ENCODE assay signal across 7 mouse cellular contexts in the genomic region with DNA sequence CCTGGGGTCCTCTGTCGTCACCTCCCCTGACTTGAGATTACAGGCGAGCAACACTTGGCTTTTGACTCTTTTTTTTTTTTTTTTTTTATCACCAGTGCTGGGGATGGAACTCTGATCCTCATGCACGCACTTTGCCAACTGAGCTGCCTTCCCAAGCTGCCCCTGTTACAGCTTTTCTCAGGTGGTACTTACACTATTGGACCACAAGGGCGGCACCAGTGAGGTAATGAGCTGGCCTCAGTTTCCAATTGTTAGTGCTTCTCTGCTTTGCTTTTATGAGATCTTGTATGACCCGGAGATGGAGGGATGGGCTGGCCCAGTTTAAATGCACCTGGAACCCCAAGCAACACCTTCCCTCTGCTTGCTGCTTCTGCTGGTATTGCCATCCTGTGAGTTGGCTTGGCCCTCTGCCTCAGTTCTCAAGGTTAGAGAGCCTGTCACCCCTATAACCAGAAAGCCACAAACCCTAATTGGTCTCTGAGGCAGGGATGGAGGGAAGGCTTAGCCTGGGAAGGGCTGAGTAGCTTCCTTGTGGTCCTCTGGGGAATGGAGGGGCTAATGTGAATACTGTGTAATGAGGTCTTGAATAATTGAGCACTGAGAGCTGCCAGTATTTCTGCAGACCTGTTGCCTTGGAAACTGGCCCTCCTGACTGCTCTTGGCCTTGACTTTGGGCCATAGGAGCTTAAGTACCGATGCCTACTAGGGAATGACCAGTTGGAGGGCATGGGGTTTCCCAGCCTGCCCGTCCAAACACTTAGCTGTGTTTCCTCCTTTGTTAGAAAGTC. TPM values are rescaled to one million over a fixed set of nuclear protein-coding genes. Genes with fewer than 3 reads are reported as not detected.
A peak's percentile ranks its signal among the peaks of the same experiment; 100 is the strongest.
DNase-seq lines count a peak whose midpoint lies in the region; ATAC-seq lines count a peak whose summit lies in the region.

No protein-coding gene starts in this region.

- no peaks in the 10 kb centered on the region for H3K9me3 ChIP-seq in kidney, embryonic 16.5 days (ENCODE audit: low read length)

- peak overlapping the region; percentile 34; the same call in 1 of the 2 replicates for H3K27ac ChIP-seq in kidney, embryonic 16.5 days (ENCODE audit: low read length)

- H3K4me3 ChIP-seq in kidney, embryonic 16.5 days (ENCODE audit: low read length), result no peak overlapping the region

- H3K4me2 ChIP-seq in kidney, embryonic 16.5 days (replicated peaks; ENCODE audit: low read depth, low read length), result no peak overlapping the region

- peaks cover 35% of the 10 kb centered on the region for H3K4me1 ChIP-seq in kidney, embryonic 16.5 days (ENCODE audit: insufficient read depth, low read length)

- H3K27me3 ChIP-seq in kidney, embryonic 16.5 days (ENCODE audit: insufficient read depth, low read length), result peaks cover 4% of the 10 kb centered on the region

- no peaks in the 10 kb centered on the region for H3K36me3 ChIP-seq in kidney, embryonic 16.5 days (ENCODE audit: insufficient read depth, low read length)

- no peak overlapping the region for H3K9ac ChIP-seq in kidney, embryonic 16.5 days (replicated peaks; ENCODE audit: low read length)

- ATAC-seq in kidney, embryonic 16.5 days (ENCODE audit: low FRiP score, low TSS enrichment), result no peak

- intact Hi-C loops in gastrocnemius, postnatal 36 days (cut with DNase I), result no loop called here

- DNase-seq in kidney, postnatal 14 days, result no peak
- DNase-seq in ES-CJ7 (ENCODE audit: low read depth, low spot score), result peak; percentile 69
- DNase-seq in ZHBTc4 (ENCODE audit: low read depth, low spot score), result peak; percentile 68
- peak; percentile 26 for DNase-seq in lung, postnatal 25 days (ENCODE audit: low spot score)
- DNase-seq in urinary bladder, adult 18-20 months (ENCODE audit: low spot score in 2 of 2), result no peak
- DNase-seq in gastrocnemius, postnatal 36 days, result no peak

- WGBS in kidney, embryonic 16.5 days, result 83% methylated on average over 7 of the region's 7 CpGs

RNA-seq across cellular contexts. Expression of a gene that starts 3.1 kb away (rescaled TPM):
- 3.1 and 3.5 TPM in 2 replicates for polyA plus RNA-seq in kidney, embryonic 16.5 days (2015; fragmentation: Nextera tagmentation; extraction: Ambion mirVana)
- 10 to 100 TPM; 45.8 to 49.5 TPM for total RNA-seq in gastrocnemius, postnatal 36 days (2021)

RNA-seq across cellular contexts. Expression of a gene that starts 42.9 kb away (rescaled TPM):
- polyA plus RNA-seq in kidney, embryonic 16.5 days (2015; fragmentation: Nextera tagmentation; extraction: Ambion mirVana), result 136 and 143 TPM in 2 replicates
- total RNA-seq in gastrocnemius, postnatal 36 days (2021), result 100 to 1,000 TPM; 169 to 174 TPM

Comparison
In these comparisons a context has a peak if more than half of its experiments do, and no peak if none do; other contexts are left out.
1. DNase-seq: peak in ES-CJ7 (single experiment), ZHBTc4 (single experiment) and lung, postnatal 25 days (single experiment); none in kidney, postnatal 14 days (single experiment), urinary bladder, adult 18-20 months (0 of 2) and gastrocnemius, postnatal 36 days (0 of 2).